Mouse (Mus musculus): Measurements from ENCODE around the gene Nsmf. TPM values are rescaled to one million over a fixed set of nuclear protein-coding genes. Genes with fewer than 3 reads are reported as not detected.

Gene Nsmf
- 10 to 100 TPM in 1 of 2 experiments, 1 to 10 TPM in 1; 7.9 to 10.7 TPM for total RNA-seq (2021)
- long read RNA-seq, experiment 1, partial matches to known transcripts = 0 of 5 reads
- long read RNA-seq, experiment 1, other reads (novel, unspliced or antisense) = 3 of 5 reads
- long read RNA-seq, experiment 2, partial matches to known transcripts = 0 of 11 reads
- long read RNA-seq, experiment 2, other reads (novel, unspliced or antisense) = 7 of 11 reads

- intact Hi-C loops (cut with DNase I) = no loop called here
- peak; percentile 86 to 87 for DNase-seq
Measured at GRCm38 (mm10) chr2:25054221-25055067, at the start of gene Nsmf. Nsmf (plus strand) TSS chr2:25054355.

DNA sequence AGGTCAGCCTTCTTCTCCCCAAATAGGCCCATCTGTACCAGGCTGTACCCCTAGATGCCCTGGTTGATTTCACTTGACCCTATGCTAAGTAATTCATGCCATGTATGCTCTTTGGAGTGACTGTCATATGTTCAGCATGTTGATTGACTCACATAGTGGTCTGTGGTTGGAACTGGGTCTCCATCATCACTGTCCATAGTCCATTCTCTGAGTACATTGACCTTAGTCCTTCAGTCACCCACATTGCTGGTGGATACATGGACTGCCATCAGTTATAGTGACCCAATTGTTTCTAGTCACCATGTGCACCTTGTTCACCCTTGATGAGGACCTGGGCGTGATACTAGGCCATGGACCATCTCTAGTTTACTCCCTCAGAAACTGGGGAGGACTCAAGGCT lies 47.4 kb upstream of the Nsmf start:
- intact Hi-C loops (cut with DNase I) = no loop called here
- DNase-seq = no peak

GRCm38 (mm10) chr2:25008250-25008649 lies 45.9 kb upstream of the Nsmf start:
- intact Hi-C loops (cut with DNase I) = no loop called here
- DNase-seq = no peak

- DNase-seq = no peak
- intact Hi-C loops (cut with DNase I) = no loop called here
Measured at GRCm38 (mm10) chr2:25022678-25023077, 31.5 kb upstream of the Nsmf start.

- intact Hi-C loops (cut with DNase I) = no loop called here
- no peak for DNase-seq
Measured at GRCm38 (mm10) chr2:25025109-25025508, 29.0 kb upstream of the Nsmf start.

GRCm38 (mm10) chr2:25034994-25035393 lies 19.2 kb upstream of the Nsmf start:
- DNase-seq = no peak
- intact Hi-C loops (cut with DNase I) = no loop called here

DNA sequence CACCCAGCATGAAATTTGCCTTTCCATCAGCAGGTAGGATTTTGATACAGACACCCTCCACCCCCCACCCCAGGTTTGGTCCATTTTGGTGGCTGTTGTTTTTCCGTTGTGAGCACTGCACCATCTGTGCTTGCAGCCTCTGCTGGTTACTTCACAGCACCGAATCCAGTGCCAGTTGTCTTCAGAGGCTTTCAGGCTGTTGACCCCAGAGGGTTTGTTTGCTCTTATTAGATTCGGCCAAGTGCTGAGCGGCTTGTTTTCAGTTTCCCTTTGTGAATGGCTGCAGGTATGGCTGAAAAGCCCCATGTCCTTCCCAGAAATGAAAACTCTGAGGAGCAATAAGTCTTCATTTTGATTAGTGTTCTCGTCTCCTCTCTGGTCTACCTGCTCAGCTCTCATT lies 14.1 kb upstream of the Nsmf start:
- intact Hi-C loops (cut with DNase I) = no loop called here
- no peak for DNase-seq

DNA sequence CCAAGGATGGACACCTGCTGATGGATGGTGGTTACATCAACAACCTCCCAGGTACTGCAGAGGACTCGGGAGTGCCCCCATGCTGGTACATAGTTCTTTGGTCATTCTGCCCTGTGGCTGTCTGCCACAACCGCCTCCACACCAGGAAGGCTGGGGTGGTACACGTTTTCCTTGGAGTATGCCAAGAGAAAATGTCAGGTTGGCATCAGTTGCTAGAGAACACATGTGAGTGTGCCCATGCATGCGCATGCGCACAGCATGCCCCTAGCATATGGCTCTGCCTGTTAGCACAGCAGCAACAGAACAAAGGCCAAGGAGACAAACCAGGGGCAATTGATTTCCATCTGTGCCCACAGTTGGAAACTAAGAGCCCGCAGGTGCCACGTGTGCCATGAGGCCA lies 3.2 kb upstream of the Nsmf start:
- DNase-seq = no peak
- intact Hi-C loops (cut with DNase I) = no loop called here

DNA sequence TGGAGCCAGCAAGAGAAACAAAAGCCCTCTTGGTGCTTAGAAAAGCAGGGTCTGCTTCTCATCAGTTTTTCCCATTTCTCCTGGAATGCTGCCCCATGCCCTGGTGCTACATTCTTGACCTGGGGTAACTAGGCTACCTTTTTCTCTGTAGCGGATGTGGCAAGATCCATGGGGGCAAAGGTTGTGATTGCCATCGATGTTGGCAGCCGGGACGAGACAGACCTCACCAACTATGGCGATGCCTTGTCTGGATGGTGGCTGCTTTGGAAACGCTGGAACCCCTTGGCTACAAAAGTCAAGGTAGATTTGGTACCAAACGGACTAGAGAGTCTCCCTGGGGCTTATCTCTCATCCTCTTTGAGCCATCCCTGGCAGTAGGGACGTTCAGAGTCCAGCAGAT lies 2.7 kb upstream of the Nsmf start:
- intact Hi-C loops (cut with DNase I) = no loop called here
- DNase-seq = no peak

GRCm38 (mm10) chr2:25053101-25053500 lies 1.1 kb upstream of the Nsmf start:
- DNase-seq = no peak
- intact Hi-C loops (cut with DNase I) = no loop called here

DNA sequence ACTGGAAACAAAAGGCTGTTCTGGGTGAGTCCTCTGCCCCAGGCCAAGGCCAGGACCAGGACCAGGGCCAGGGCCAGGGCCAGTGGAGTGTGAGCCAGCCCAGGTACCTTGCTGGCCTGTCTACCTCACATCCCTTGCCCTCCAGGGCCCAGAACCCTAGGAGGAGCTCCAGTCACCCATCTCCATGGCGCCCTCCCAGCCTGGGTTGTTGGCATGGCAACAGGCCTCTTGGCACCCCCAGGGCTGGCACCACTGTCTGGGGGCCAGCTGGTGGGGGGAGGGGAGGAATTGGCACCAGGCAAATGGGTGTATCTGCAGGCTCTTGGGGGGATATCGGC lies 882 bp downstream of the Nsmf start:
- intact Hi-C loops (cut with DNase I) = no loop called here
- no peak for DNase-seq

DNA sequence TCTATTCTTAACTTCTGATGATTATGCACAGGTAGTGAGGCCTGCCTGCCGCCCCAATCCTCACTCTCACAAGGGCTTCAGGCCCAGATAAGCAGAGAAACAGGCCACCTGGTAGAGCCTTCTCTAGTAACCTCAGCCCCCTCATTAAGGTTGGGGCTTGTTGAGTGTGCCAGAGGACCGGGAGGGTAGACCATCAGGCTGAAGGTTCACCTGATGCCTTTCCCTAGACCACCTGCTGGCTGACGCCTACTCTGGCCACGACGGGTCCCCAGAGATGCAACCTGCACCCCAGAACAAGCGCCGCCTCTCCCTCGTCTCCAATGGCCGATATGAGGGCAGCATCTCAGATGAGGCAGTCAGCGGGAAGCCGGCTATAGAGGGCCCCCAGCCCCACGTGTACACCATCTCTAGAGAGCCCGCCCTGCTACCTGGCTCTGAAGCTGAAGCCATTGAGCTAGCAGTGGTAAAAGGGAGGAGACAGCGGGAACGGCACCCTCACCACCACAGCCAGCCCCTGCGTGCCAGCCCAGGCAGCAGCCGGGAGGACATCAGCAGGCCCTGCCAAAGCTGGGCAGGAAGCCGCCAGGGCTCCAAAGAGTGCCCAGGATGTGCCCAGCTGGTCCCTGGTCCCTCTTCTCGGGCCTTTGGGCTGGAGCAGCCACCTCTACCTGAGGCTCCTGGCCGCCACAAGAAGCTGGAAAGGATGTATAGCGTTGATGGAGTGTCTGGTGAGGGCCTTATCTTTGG lies 1.4 kb downstream of the Nsmf start:
- no peak for DNase-seq
- intact Hi-C loops (cut with DNase I) = no loop called here

DNA sequence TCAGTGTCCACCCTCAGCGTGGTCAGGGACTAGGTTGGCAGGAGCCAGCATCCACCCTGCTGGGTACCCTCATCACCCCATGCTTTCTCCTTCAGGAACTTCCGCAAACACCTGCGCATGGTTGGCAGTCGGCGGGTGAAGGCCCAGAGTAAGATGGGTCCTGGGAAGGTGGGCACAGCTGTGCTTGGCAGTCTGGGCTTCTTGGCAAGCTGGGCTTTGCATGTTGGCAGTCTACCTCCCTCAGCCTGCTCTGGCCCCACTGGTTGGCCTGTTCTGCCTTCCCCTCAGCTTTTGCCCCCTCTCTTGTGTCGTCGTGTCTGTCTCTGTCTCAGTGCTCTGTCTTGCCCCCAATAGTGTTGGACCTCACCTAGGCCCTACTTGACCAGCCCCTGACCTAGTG lies 4.8 kb downstream of the Nsmf start:
- intact Hi-C loops (cut with DNase I) = no loop called here

DNA sequence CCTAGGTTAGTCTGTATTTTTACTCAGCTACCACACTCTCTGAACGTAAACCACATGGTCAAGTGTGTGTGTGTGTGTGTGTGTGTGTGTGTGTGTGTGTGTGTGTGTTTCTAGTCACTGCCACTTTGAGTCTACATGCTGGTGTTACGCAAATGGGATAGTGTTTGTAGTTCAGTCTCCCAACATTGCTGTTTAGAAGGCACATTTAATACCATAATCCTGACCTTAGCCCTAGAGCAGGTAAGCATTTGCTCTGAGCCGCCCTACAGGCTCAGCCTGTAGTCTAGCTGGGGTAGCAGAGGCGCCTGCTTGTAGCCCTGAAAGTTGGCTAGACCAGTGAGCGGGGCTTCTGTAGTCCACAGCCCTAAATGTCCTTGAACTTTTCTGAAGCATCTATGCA lies 9.4 kb downstream of the Nsmf start:
- no peak for DNase-seq

More for the DNA sequence above, 4.8 kb downstream of the Nsmf start:
- DNase-seq = no peak

GRCm38 (mm10) chr2:25064285-25064684 lies 10.1 kb downstream of the Nsmf start:
- intact Hi-C loops (cut with DNase I) = no loop called here

More for the DNA sequence above, 9.4 kb downstream of the Nsmf start:
- intact Hi-C loops (cut with DNase I) = no loop called here

DNA sequence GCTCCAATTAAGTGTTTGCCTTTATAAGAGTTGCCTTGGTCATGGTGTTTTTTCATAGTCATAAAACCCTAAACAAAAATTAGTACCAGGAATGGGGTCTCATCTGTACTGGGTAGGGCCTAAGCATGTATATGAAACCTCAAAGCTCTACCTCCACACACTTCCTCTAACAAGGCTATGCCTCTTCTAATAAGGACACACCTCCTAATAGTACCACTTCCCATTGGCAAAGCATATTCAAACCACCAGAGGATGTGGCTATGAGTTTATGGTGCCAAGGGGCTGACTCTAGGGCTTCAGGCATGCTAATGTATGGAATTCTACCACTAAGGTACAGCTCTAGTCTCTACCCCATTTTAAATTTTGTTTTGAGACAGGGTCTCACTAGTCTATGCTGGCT lies 11.4 kb downstream of the Nsmf start:
- intact Hi-C loops (cut with DNase I) = no loop called here
- DNase-seq = no peak

More at GRCm38 (mm10) chr2:25064285-25064684, 10.1 kb downstream of the Nsmf start:
- no peak for DNase-seq

DNA sequence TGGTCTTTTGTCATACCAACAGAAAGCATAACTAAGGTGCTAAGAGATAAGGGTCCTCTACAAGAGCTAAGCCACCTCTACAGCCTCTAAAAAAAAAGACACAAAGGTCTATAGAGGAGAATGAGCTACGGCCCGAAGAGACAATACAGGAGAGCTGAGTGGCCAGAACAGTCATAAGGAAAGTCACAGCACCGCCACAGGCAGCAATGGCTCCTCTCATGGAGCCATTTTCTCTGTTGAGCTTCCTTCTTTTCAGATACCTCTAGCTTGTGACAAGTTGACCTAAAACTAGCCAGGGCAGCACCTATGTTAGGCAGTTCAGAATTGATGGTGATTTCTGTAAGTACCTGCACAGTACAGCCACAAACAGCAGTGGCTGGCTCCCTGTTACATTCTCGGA lies 12.4 kb downstream of the Nsmf start:
- intact Hi-C loops (cut with DNase I) = no loop called here
- DNase-seq = no peak

DNA sequence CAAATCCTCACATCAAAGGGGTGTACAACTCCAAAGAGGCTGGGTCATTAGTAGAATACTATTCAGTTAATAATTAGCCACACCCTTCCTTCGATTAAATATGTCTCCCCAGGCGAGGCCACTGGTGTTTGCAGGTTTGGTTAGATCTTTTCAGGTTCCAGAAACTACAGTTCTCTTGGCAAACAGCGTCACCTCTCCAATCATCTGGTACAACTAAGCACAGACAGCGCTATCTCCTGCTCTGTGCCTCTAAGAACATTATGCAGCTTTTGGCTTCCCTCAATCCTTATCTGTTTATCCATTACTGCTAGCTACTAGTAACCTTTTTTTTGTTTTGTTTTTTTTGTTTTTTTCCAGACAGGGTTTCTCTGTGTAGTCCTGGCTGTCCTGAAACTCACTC lies 15.4 kb downstream of the Nsmf start:
- no peak for DNase-seq
- intact Hi-C loops (cut with DNase I) = no loop called here

GRCm38 (mm10) chr2:25072398-25072797 lies 18.2 kb downstream of the Nsmf start:
- intact Hi-C loops (cut with DNase I) = no loop called here
- DNase-seq = no peak

DNA sequence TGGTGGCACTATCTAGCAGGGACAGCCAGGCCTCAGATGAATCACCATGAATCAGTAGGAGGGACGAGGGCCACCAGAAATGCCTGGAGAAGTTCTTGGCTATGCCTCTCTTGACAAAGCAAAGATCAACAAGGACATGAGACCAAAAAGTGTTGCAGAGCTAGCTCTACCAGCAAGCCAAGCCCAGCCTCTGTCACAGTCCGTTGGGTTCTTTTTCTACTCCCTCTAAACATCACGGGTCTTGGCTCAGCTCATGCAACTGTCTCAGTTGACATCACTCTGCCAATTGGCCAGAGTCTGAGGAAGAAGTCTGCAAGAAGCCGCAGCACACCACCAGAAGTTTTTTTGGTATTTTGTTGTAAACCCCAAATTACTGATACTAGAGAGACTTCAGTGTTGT lies 21.4 kb downstream of the Nsmf start:
- intact Hi-C loops (cut with DNase I) = no loop called here
- DNase-seq = no peak

DNA sequence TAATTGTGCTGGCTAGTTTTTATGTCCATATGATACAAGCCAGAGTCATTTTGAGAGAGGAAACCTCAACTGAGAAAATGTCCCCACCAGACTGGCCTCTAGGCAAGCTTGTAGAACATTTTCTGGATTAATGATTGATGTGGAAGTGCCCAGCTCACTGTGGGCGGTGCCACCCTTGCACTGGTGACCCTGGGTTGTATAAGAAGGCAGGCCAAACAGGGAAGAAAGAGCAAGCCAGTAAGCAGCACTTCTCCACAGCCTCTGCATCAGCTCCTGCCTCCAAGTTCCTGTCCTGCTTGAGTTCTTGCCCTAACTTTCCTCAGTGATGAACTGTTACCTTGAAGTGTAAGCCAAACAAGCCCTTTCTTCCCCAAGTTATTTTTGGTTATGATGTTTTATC lies 24.8 kb downstream of the Nsmf start:
- intact Hi-C loops (cut with DNase I) = no loop called here
- no peak for DNase-seq

DNA sequence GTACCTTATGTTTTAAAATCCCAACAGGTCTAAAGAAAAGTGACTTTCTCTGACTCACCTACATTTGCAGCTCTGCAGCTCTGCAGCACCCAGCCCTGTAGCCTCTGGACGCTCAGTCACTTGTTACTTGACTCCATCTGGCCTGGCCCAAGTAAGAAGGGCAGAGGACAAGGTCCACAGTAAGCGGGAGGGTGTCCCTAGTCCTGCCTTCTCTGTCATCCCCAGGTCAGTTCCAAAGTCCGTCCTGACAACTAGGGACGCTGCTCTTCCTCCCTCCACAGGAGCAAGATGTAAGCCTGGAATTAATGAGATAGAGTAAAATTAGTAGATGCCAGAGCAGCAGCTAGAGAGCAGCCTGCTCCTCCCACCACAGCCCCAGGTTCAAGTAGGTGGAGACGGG lies 25.9 kb downstream of the Nsmf start, which contains the start of gene Entpd8:
TSS of gene Entpd8 (plus strand) at position 229 of the 400 bp plus-strand sequence.
- intact Hi-C loops (cut with DNase I) = no loop called here
- no peak for DNase-seq

All from gastrocnemius, postnatal 36 days (tissue).